Mouse (Mus musculus) kidney, adult 2 months (tissue): ENCODE results near the gene Vps41.

ENCODE experiments used
- CTCF ChIP-seq: fragments of 200-500 bp; conservative IDR thresholded peaks from 2 replicates; pipeline ENCODE4 v1.5.1; 2011; ENCODE audit warnings: low read depth, mild to moderate bottlenecking, control low read depth, low read length, moderate library complexity, mixed read lengths; ENCODE audit not compliant: insufficient read depth, insufficient read length
- POLR2A ChIP-seq: fragments of 200-500 bp; IDR thresholded peaks from one replicate; pipeline ENCODE4 v1.6.1; 2011; ENCODE audit warnings: low read depth, low read length, control low read depth

- TF ChIP-seq POLR2A: no peak
- no peak for TF ChIP-seq CTCF
These were observed 379 bp upstream of the Vps41 start for GRCm38 (mm10) chr13:18716707-18717106.
